25 mouse cellular contexts compared by ENCODE assay signal in the genomic region with DNA sequence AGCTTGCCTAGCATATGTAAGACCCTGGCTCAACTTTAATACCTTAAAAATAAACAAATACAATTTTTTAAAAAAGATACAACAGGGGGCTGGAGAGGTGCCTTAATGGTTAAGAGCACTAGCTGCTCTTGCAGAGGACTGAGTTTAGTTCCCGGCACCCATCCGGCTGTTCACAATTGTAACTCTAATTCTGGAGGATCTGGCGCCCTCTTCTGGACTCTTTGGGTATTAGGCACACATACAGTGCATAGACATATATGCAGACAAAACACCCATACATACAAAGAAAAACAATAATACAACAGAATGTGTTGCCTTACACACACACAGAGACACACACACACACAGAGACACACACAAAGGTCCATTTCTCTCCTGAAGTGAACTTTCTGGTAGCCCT.
DNase-seq lines count a peak whose midpoint lies in the region; ATAC-seq and TF ChIP-seq lines count a peak whose summit lies in the region.
"Had no signal": no experiment of that assay in that cellular context is flagged by ENCODE, and none has a peak within 500 bp of the region (broad histone marks: within the 10 kb centered on the region; RNA-seq: fewer than 3 reads in every experiment).

No protein-coding gene starts in this region.

- H3K9me3 ChIP-seq in hindbrain, postnatal 0 days (ENCODE audit: low read length) = no peaks in the 10 kb centered on the region
- no peaks in the 10 kb centered on the region for H3K9me3 ChIP-seq in hindbrain, embryonic 13.5 days
- no peaks in the 10 kb centered on the region for H3K9me3 ChIP-seq in liver, postnatal 0 days (ENCODE audit: low read length)
- 0 out of 2 replicates have a peak, but pooled peaks cover 3% of the 10 kb centered on the region for H3K9me3 ChIP-seq in liver, embryonic 11.5 days (ENCODE audit: control insufficient read depth, low read length)
- H3K9me3 ChIP-seq in E14TG2a.4 (ENCODE audit: low read length) = peaks cover 5% of the 10 kb centered on the region
- H3K9me3 ChIP-seq: embryonic facial prominence, embryonic 12.5 days; forebrain, embryonic 12.5 days; liver, embryonic 15.5 days had no signal

- whole genome bisulfite sequencing in hindbrain, postnatal 0 days = 92% methylated on average over 3 of the region's 3 CpGs
- 87% methylated on average over 3 of the region's 3 CpGs for WGBS in hindbrain, embryonic 13.5 days
- 73% methylated on average over 3 of the region's 3 CpGs for WGBS in liver, postnatal 0 days (ENCODE audit: insufficient replicate concordance)
- 85% methylated on average over 3 of the region's 3 CpGs for WGBS in liver, embryonic 11.5 days

- ATAC-seq in hindbrain, postnatal 0 days = no peak
- no peak for ATAC-seq in hindbrain, embryonic 13.5 days (ENCODE audit: low FRiP score)
- ATAC-seq in liver, postnatal 0 days = no peak
- ATAC-seq in liver, embryonic 11.5 days (replicated peaks; ENCODE audit: low FRiP score) = no peak

- TF ChIP-seq EP300 in liver, postnatal 0 days (IDR thresholded peaks at IDR 0.05; ENCODE audit: low read depth) = no peak

- TF ChIP-seq POLR2A in brain, embryonic 14.5 days (IDR thresholded peaks at IDR 0.05; ENCODE audit: borderline replicate concordance, extremely low read depth, insufficient read depth, insufficient read length, poor library complexity, severe bottlenecking) = no peak

- H3K4me3 ChIP-seq in hindbrain, postnatal 0 days (ENCODE audit: low read length) = no peak overlapping the region
- H3K4me3 ChIP-seq in hindbrain, embryonic 13.5 days = no peak overlapping the region
- H3K4me3 ChIP-seq in liver, postnatal 0 days (ENCODE audit: low read depth, low read length) = no peak overlapping the region
- H3K4me3 ChIP-seq in liver, embryonic 11.5 days (ENCODE audit: low read depth, low read length) = no peak overlapping the region
- no peak overlapping the region for H3K4me3 ChIP-seq in E14TG2a.4 (replicated peaks; ENCODE audit: low read length)
- H3K4me3 ChIP-seq: embryonic facial prominence, embryonic 12.5 days; forebrain, embryonic 12.5 days; hindbrain, embryonic 10.5 days; limb, embryonic 13.5 days; liver, embryonic 15.5 days; midbrain, embryonic 12.5 days had no signal

- peak; percentile 50 for TF ChIP-seq CTCF in hindbrain, postnatal 0 days (IDR thresholded peaks at IDR 0.05; ENCODE audit: low read depth)
- TF ChIP-seq CTCF in liver, postnatal 0 days (IDR thresholded peaks at IDR 0.05; ENCODE audit: low read depth) = peak; percentile 31
- peak; percentile 69 for TF ChIP-seq CTCF in E14TG2a.4 (conservative IDR thresholded peaks at IDR 0.05; ENCODE audit: low read length)
- peak; percentile 11; the same call in 1 of the 2 replicates for TF ChIP-seq CTCF in brain, embryonic 14.5 days (IDR thresholded peaks at IDR 0.05; ENCODE audit: borderline replicate concordance, extremely low read depth, insufficient read depth, insufficient read length)

- H3K27me3 ChIP-seq in hindbrain, postnatal 0 days (ENCODE audit: insufficient read depth, low read length) = no peaks in the 10 kb centered on the region
- no peaks in the 10 kb centered on the region for H3K27me3 ChIP-seq in hindbrain, embryonic 13.5 days
- H3K27me3 ChIP-seq in liver, postnatal 0 days (ENCODE audit: insufficient read depth, low read length) = no peaks in the 10 kb centered on the region
- H3K27me3 ChIP-seq in liver, embryonic 11.5 days (replicated peaks; ENCODE audit: control insufficient read depth, insufficient read depth, low read length) = no peaks in the 10 kb centered on the region
- H3K27me3 ChIP-seq in E14TG2a.4 (ENCODE audit: insufficient read depth, low read length) = peaks cover 18% of the 10 kb centered on the region
- H3K27me3 ChIP-seq: forebrain, embryonic 12.5 days; limb, embryonic 13.5 days; liver, embryonic 15.5 days had no signal

- H3K4me2 ChIP-seq in hindbrain, postnatal 0 days (ENCODE audit: low read depth, low read length) = no peak overlapping the region
- no peak overlapping the region for H3K4me2 ChIP-seq in hindbrain, embryonic 13.5 days
- H3K4me2 ChIP-seq in liver, postnatal 0 days (ENCODE audit: low read depth, low read length) = no peak overlapping the region
- no peak overlapping the region for H3K4me2 ChIP-seq in liver, embryonic 11.5 days
- H3K4me2 ChIP-seq: embryonic facial prominence, embryonic 12.5 days; forebrain, embryonic 12.5 days; heart, embryonic 11.5 days; limb, embryonic 13.5 days; liver, embryonic 15.5 days; midbrain, embryonic 12.5 days had no signal

- DNase-seq in hindbrain, postnatal 0 days (ENCODE audit: low spot score) = no peak
- no peak for DNase-seq in liver, postnatal 0 days
- DNase-seq in liver, embryonic 11.5 days (ENCODE audit: low spot score) = no peak
- DNase-seq in brain, embryonic 14.5 days (ENCODE audit: low read depth) = no peak
- no peak for DNase-seq in adrenal gland, adult (ENCODE audit: inconsistent age in 2 of 2, low spot score in 1 of 2)
- DNase-seq: adrenal gland, adult 2 months; cerebellum, adult 2 months; cerebellum, postnatal 25 days; heart, postnatal 10 days; kidney, adult 8-10 months; kidney, postnatal 14 days; layer of hippocampus, postnatal 36 days; lung, postnatal 14 days; right cerebral cortex, postnatal 14 days; spleen, adult 18-20 months; thymus, postnatal 14 days had no signal

- no peak overlapping the region for H3K27ac ChIP-seq in hindbrain, postnatal 0 days
- H3K27ac ChIP-seq in hindbrain, embryonic 13.5 days = no peak overlapping the region
- no peak overlapping the region for H3K27ac ChIP-seq in liver, postnatal 0 days (ENCODE audit: low read depth)
- H3K27ac ChIP-seq in liver, embryonic 11.5 days (ENCODE audit: low read depth, low read length) = no peak overlapping the region
- H3K27ac ChIP-seq: embryonic facial prominence, embryonic 12.5 days; forebrain, embryonic 12.5 days; hindbrain, embryonic 10.5 days; limb, embryonic 13.5 days; liver, embryonic 15.5 days; midbrain, embryonic 12.5 days had no signal

- H3K36me3 ChIP-seq in hindbrain, postnatal 0 days (ENCODE audit: insufficient read depth, low read length) = peaks cover 5% of the 10 kb centered on the region; the same call in 1 of the 2 replicates
- H3K36me3 ChIP-seq in hindbrain, embryonic 13.5 days = peaks cover 44% of the 10 kb centered on the region
- no peaks in the 10 kb centered on the region for H3K36me3 ChIP-seq in liver, postnatal 0 days (replicated peaks; ENCODE audit: insufficient read depth, low read length)
- H3K36me3 ChIP-seq in liver, embryonic 11.5 days (ENCODE audit: control insufficient read depth, insufficient read depth, low read length) = no peaks in the 10 kb centered on the region
- peaks cover 11% of the 10 kb centered on the region; the same call in 1 of the 2 replicates for H3K36me3 ChIP-seq in E14TG2a.4 (ENCODE audit: insufficient read depth, low read length)
- H3K36me3 ChIP-seq: liver, embryonic 15.5 days had no signal

- H3K4me1 ChIP-seq in hindbrain, postnatal 0 days (ENCODE audit: insufficient read depth, low read length) = 0 out of 2 replicates have a peak, but pooled peaks cover 4% of the 10 kb centered on the region
- H3K4me1 ChIP-seq in hindbrain, embryonic 13.5 days (replicated peaks) = peaks cover 48% of the 10 kb centered on the region
- no peaks in the 10 kb centered on the region for H3K4me1 ChIP-seq in liver, postnatal 0 days (ENCODE audit: insufficient read depth)
- 0 out of 2 replicates have a peak, but pooled peaks cover 3% of the 10 kb centered on the region for H3K4me1 ChIP-seq in liver, embryonic 11.5 days (replicated peaks; ENCODE audit: control insufficient read depth, insufficient read depth, low read length)
- peaks cover 74% of the 10 kb centered on the region for H3K4me1 ChIP-seq in E14TG2a.4 (replicated peaks; ENCODE audit: low read depth, low read length)
- H3K4me1 ChIP-seq: liver, embryonic 15.5 days had no signal

- H3K9ac ChIP-seq in hindbrain, postnatal 0 days (replicated peaks; ENCODE audit: low read length) = no peak overlapping the region
- no peak overlapping the region for H3K9ac ChIP-seq in hindbrain, embryonic 13.5 days
- no peak overlapping the region for H3K9ac ChIP-seq in liver, postnatal 0 days (replicated peaks)
- H3K9ac ChIP-seq in liver, embryonic 11.5 days (ENCODE audit: low read depth, low read length) = no peak overlapping the region
- H3K9ac ChIP-seq: embryonic facial prominence, embryonic 12.5 days; forebrain, embryonic 12.5 days; limb, embryonic 13.5 days; liver, embryonic 15.5 days; midbrain, embryonic 12.5 days had no signal

Comparison
In these comparisons a context has a peak if more than half of its experiments do, and no peak if none do; other contexts are left out.
1. CTCF ChIP-seq: peak in every context shown above with its lines; median percentile 69 in E14TG2a.4; 50 in hindbrain, postnatal 0 days; 31 in liver, postnatal 0 days; 11 in brain, embryonic 14.5 days.